Mouse (Mus musculus) small intestine, adult 2 months (tissue): ENCODE results near the gene Lpp.

ENCODE experiments used
- CTCF ChIP-seq: fragments of 200-500 bp; IDR thresholded peaks from 2 replicates; pipeline ENCODE4 v1.5.1; 2012; ENCODE audit warnings: low read depth, mild to moderate bottlenecking, control low read depth, inconsistent platforms, low read length, moderate library complexity, mixed read lengths; ENCODE audit not compliant: insufficient replicate concordance, insufficient read length; ENCODE audit errors: extremely low read depth
- POLR2A ChIP-seq: fragments of 200-500 bp; IDR thresholded peaks from 2 replicates; pipeline ENCODE4 v1.6.1; 2012; ENCODE audit warnings: low read depth, mild to moderate bottlenecking, control low read depth, inconsistent platforms, low read length, moderate library complexity

DNA sequence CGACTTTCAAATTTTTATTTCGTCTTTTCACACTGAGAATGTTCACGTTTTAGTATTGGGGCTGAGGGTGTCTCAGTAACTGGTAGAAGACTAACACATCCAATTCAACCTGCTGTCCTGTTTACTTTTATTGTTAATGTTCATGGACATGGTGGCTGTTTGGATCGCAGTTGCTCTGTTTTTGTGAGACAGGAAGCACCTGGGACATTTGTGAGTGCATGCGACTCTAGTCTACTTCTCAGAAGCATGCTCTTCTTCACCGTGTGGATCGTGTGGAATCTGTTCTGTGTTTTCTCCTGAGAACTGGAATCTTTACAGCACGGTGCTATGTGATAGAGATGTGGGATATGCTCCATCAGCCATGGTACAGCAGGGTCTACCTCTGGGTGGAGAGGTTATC, 262.7 kb downstream of the Lpp start:
- TF ChIP-seq POLR2A (no peak), CTCF (no peak)
